ENCODE assay signal across 19 mouse cellular contexts in genomic region chr6:5193693-5194092, GRCm38 (mm10). TPM values are rescaled to one million over a fixed set of nuclear protein-coding genes. Genes with fewer than 3 reads are reported as not detected.
DNase-seq lines count a peak whose midpoint lies in the region; ATAC-seq lines count a peak whose summit lies in the region.
"Had no signal": no experiment of that assay in that cellular context is flagged by ENCODE, and none has a peak within 500 bp of the region (broad histone marks: within the 10 kb centered on the region; RNA-seq: fewer than 3 reads in every experiment).

Gene Pon1 (minus strand): TSS chr6:5193946.

- 32% methylated on average over 5 of the region's 5 CpGs for WGBS in kidney, embryonic 15.5 days
- 43% methylated on average over 5 of the region's 5 CpGs for WGBS in midbrain, embryonic 15.5 days
- WGBS in midbrain, embryonic 10.5 days: 33% methylated on average over 5 of the region's 5 CpGs

- no peaks in the 10 kb centered on the region for H3K27me3 ChIP-seq in kidney, embryonic 15.5 days
- H3K27me3 ChIP-seq in midbrain, embryonic 15.5 days (replicated peaks): no peaks in the 10 kb centered on the region
- no peaks in the 10 kb centered on the region for H3K27me3 ChIP-seq in midbrain, embryonic 10.5 days (ENCODE audit: low read depth, poor library complexity, severe bottlenecking)
- H3K27me3 ChIP-seq: heart, embryonic 13.5 days; neural tube, embryonic 13.5 days had no signal

- H3K9me3 ChIP-seq in kidney, embryonic 15.5 days (replicated peaks): no peaks in the 10 kb centered on the region
- no peaks in the 10 kb centered on the region for H3K9me3 ChIP-seq in midbrain, embryonic 15.5 days
- H3K9me3 ChIP-seq in midbrain, embryonic 10.5 days (replicated peaks): no peaks in the 10 kb centered on the region
- H3K9me3 ChIP-seq: heart, embryonic 13.5 days; liver, embryonic 15.5 days; neural tube, embryonic 13.5 days had no signal

- no peaks in the 10 kb centered on the region for H3K36me3 ChIP-seq in kidney, embryonic 15.5 days
- no peaks in the 10 kb centered on the region for H3K36me3 ChIP-seq in midbrain, embryonic 15.5 days (replicated peaks)
- no peaks in the 10 kb centered on the region for H3K36me3 ChIP-seq in midbrain, embryonic 10.5 days
- H3K36me3 ChIP-seq: heart, embryonic 13.5 days; liver, embryonic 15.5 days; neural tube, embryonic 13.5 days had no signal

- peak; percentile 37 for DNase-seq in adrenal gland, adult 2 months
- DNase-seq in adrenal gland, postnatal 25 days: no peak
- DNase-seq in kidney, postnatal 4 days: no peak
- no peak for DNase-seq in midbrain, embryonic 10.5 days (ENCODE audit: low spot score)
- peak; percentile 61 for DNase-seq in lung, postnatal 36 days
- no peak for DNase-seq in T-cell, adult 2 months (ENCODE audit: low spot score)
- DNase-seq: cerebellum, adult 11 months; thymus, adult 18-20 months had no signal

- H3K27ac ChIP-seq in kidney, embryonic 15.5 days: no peak within 1 kb of the TSS
- H3K27ac ChIP-seq in midbrain, embryonic 15.5 days: no peak within 1 kb of the TSS
- H3K27ac ChIP-seq in midbrain, embryonic 10.5 days (replicated peaks): no peak within 1 kb of the TSS
- H3K27ac ChIP-seq: heart, embryonic 13.5 days; liver, embryonic 15.5 days; neural tube, embryonic 13.5 days had no signal

- peaks cover 9% of the 10 kb centered on the region; the same call in 1 of the 2 replicates for H3K4me1 ChIP-seq in kidney, embryonic 15.5 days
- H3K4me1 ChIP-seq in midbrain, embryonic 15.5 days: no peaks in the 10 kb centered on the region
- peaks cover 10% of the 10 kb centered on the region for H3K4me1 ChIP-seq in midbrain, embryonic 10.5 days
- H3K4me1 ChIP-seq: liver, embryonic 15.5 days; neural tube, embryonic 13.5 days had no signal

- H3K9ac ChIP-seq in kidney, embryonic 15.5 days: no peak within 1 kb of the TSS
- no peak within 1 kb of the TSS for H3K9ac ChIP-seq in midbrain, embryonic 15.5 days
- H3K9ac ChIP-seq: heart, embryonic 13.5 days; liver, embryonic 15.5 days; neural tube, embryonic 13.5 days had no signal

- H3K4me2 ChIP-seq in kidney, embryonic 15.5 days: no peak within 1 kb of the TSS
- no peak within 1 kb of the TSS for H3K4me2 ChIP-seq in midbrain, embryonic 15.5 days
- H3K4me2 ChIP-seq: heart, embryonic 13.5 days; liver, embryonic 15.5 days; neural tube, embryonic 13.5 days had no signal

- no peak within 1 kb of the TSS for H3K4me3 ChIP-seq in kidney, embryonic 15.5 days (replicated peaks)
- no peak within 1 kb of the TSS for H3K4me3 ChIP-seq in midbrain, embryonic 15.5 days
- H3K4me3 ChIP-seq in midbrain, embryonic 10.5 days: no peak within 1 kb of the TSS
- H3K4me3 ChIP-seq: heart, embryonic 13.5 days; liver, embryonic 15.5 days; neural tube, embryonic 13.5 days had no signal

- ATAC-seq in kidney, embryonic 15.5 days (replicated peaks; ENCODE audit: low FRiP score): 0 out of 2 replicates have a peak, but pooled peaks have one; percentile 36
- 0 out of 2 replicates have a peak, but pooled peaks have one; percentile 30 for ATAC-seq in midbrain, embryonic 15.5 days (replicated peaks)

RNA-seq across cellular contexts. Expression of gene Pon1, which starts in this region (rescaled TPM):
- 10 to 100 TPM; 12.6 to 19.6 TPM for total RNA-seq in adrenal gland, adult 2 months (2021)
- 0.35 and 1.6 TPM in 2 replicates for polyA plus RNA-seq in adrenal gland, adult 2 months (2012; rRNA removed)
- 3.3 and 8.9 TPM in 2 replicates for total RNA-seq in adrenal gland, postnatal 25 days (2021)
- polyA plus RNA-seq in kidney, embryonic 15.5 days (2015; fragmentation: Nextera tagmentation; extraction: Ambion mirVana): not detected in 2 replicates
- polyA plus RNA-seq in midbrain, embryonic 15.5 days (2015; fragmentation: Nextera tagmentation; extraction: Ambion mirVana): 0.15 and 0.18 TPM in 2 replicates
- not detected in 2 replicates for polyA plus RNA-seq in midbrain, embryonic 10.5 days (2016; fragmentation: Nextera tagmentation; extraction: Ambion mirVana)
- total RNA-seq: common myeloid progenitor, adult 5-6 weeks; hematopoietic stem cell, adult 5-6 weeks; layer of hippocampus, postnatal 10 days; left cerebral cortex, postnatal 14 days; monocyte, adult 5-6 weeks had no signal
- polyA plus RNA-seq: heart, embryonic 13.5 days; kidney, embryonic 14.5 days; neural tube, embryonic 13.5 days had no signal

Comparison
In these comparisons a context has a peak if more than half of its experiments do, and no peak if none do; other contexts are left out.
1. DNase-seq: peak in adrenal gland, adult 2 months (single experiment) and lung, postnatal 36 days (single experiment); none in adrenal gland, postnatal 25 days (single experiment), kidney, postnatal 4 days (0 of 2), midbrain, embryonic 10.5 days (single experiment) and T-cell, adult 2 months (single experiment).
2. Peak in ATAC-seq in kidney, embryonic 15.5 days; RNA of the gene not detected or under 1 TPM.
3. Peak in ATAC-seq in midbrain, embryonic 15.5 days; RNA of the gene not detected or under 1 TPM.